Mouse (Mus musculus) megakaryocyte, embryonic 14.5 days (primary cell): ENCODE data around the gene Ereg.

ENCODE experiments used
- FLI1 ChIP-seq: IDR thresholded peaks from 2 replicates; pipeline ENCODE4 v1.6.1; 2012; ENCODE audit warnings: low read length, inconsistent platforms, mixed read lengths
- GATA1 ChIP-seq: IDR thresholded peaks from 3 replicates; pipeline ENCODE4 v1.6.1; 2012; ENCODE audit warnings: mixed read lengths, low read length, inconsistent platforms, borderline replicate concordance

DNA sequence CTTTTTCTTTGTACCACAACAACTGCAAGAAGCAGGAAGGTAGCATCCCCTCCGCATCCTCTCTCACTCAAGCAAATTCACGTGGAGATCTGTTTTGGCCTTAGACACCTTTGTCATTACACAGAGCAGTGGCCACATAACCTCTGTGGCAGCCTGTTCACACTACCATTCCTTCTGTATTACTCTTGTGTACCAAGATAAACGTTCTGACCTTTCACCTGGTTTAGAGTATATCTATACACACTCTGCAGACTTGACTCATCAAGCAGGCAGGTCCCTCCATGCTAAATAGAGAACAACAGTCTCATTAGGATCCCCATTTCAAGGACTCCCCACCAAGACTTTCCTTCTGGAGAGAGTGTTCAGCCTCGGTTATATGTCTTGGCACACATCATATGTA, 49.0 kb downstream of the Ereg start:
- TF ChIP-seq GATA1, result no peak
- TF ChIP-seq FLI1, result no peak
